In genomic region chr7:25625594-25626250, GRCm38 (mm10) we compare ENCODE assay signal across 10 mouse cellular contexts. TPM values are rescaled to one million over a fixed set of nuclear protein-coding genes. Genes with fewer than 3 reads are reported as not detected.
DNase-seq lines count a peak whose midpoint lies in the region; ATAC-seq and TF ChIP-seq lines count a peak whose summit lies in the region.
"Had no signal": no experiment of that assay in that cellular context is flagged by ENCODE, and none has a peak within 500 bp of the region (broad histone marks: within the 10 kb centered on the region; RNA-seq: fewer than 3 reads in every experiment).

No protein-coding gene starts in this region.

- H3K27ac ChIP-seq in intestine, postnatal 0 days (ENCODE audit: low read depth, low read length), result no peak overlapping the region
- no peak overlapping the region for H3K27ac ChIP-seq in intestine, embryonic 15.5 days

- no peak for ATAC-seq in intestine, postnatal 0 days
- ATAC-seq in intestine, embryonic 15.5 days, result no peak
- peak; percentile 45 for ATAC-seq in granulocyte monocyte progenitor cell, adult 5-6 weeks (replicated peaks; ENCODE audit: poor library complexity, severe bottlenecking)
- peak; percentile 34; the same call in 1 of the 2 replicates for ATAC-seq in megakaryocyte, adult 5-6 weeks (ENCODE audit: poor library complexity, severe bottlenecking)
- no peak for ATAC-seq in monocyte, adult 5-6 weeks (replicated peaks; ENCODE audit: insufficient number of reproducible peaks, low FRiP score, low TSS enrichment, poor library complexity, severe bottlenecking)

- TF ChIP-seq CTCF in intestine, postnatal 0 days (IDR thresholded peaks at IDR 0.05; ENCODE audit: low read depth), result peak; percentile 66

- H3K9me3 ChIP-seq in intestine, postnatal 0 days (ENCODE audit: control insufficient read depth), result no peaks in the 10 kb centered on the region
- H3K9me3 ChIP-seq in intestine, embryonic 15.5 days, result no peaks in the 10 kb centered on the region
- H3K9me3 ChIP-seq: embryonic facial prominence, embryonic 12.5 days; liver, embryonic 15.5 days had no signal

- H3K27me3 ChIP-seq in intestine, postnatal 0 days (replicated peaks; ENCODE audit: control insufficient read depth, insufficient read depth, low read length), result no peaks in the 10 kb centered on the region
- no peaks in the 10 kb centered on the region for H3K27me3 ChIP-seq in intestine, embryonic 15.5 days (replicated peaks)
- H3K27me3 ChIP-seq: liver, embryonic 15.5 days had no signal

- H3K4me3 ChIP-seq in intestine, postnatal 0 days (ENCODE audit: low read depth, low read length), result no peak overlapping the region
- H3K4me3 ChIP-seq in intestine, embryonic 15.5 days (replicated peaks), result no peak overlapping the region
- H3K4me3 ChIP-seq: embryonic facial prominence, embryonic 12.5 days; liver, embryonic 15.5 days had no signal

- no peak overlapping the region for H3K4me2 ChIP-seq in intestine, postnatal 0 days (replicated peaks; ENCODE audit: low read depth)
- H3K4me2 ChIP-seq in intestine, embryonic 15.5 days (replicated peaks), result no peak overlapping the region
- H3K4me2 ChIP-seq: embryonic facial prominence, embryonic 12.5 days had no signal

- no peak overlapping the region for H3K9ac ChIP-seq in intestine, postnatal 0 days (ENCODE audit: low read depth, low read length)
- no peak overlapping the region for H3K9ac ChIP-seq in intestine, embryonic 15.5 days
- H3K9ac ChIP-seq: embryonic facial prominence, embryonic 12.5 days had no signal

- H3K36me3 ChIP-seq in intestine, postnatal 0 days (ENCODE audit: control insufficient read depth, insufficient read depth), result peaks cover 55% of the 10 kb centered on the region
- H3K36me3 ChIP-seq in intestine, embryonic 15.5 days, result peaks cover 16% of the 10 kb centered on the region; the same call in 1 of the 2 replicates

- H3K4me1 ChIP-seq in intestine, postnatal 0 days (replicated peaks; ENCODE audit: control insufficient read depth, insufficient read depth, low read length), result peaks cover 7% of the 10 kb centered on the region; the same call in 1 of the 2 replicates
- peaks cover 25% of the 10 kb centered on the region for H3K4me1 ChIP-seq in intestine, embryonic 15.5 days (replicated peaks)

- WGBS in intestine, postnatal 0 days, result 79% methylated on average over 10 of the region's 10 CpGs
- WGBS in intestine, embryonic 15.5 days, result 74% methylated on average over 10 of the region's 10 CpGs

- DNase-seq in MN1 (ENCODE audit: low spot score), result peak; percentile 16
- no peak for DNase-seq in right cerebral cortex, adult 2 months (ENCODE audit: low spot score in 2 of 2)
- DNase-seq in layer of hippocampus, postnatal 36 days, result no peak

RNA-seq across cellular contexts. Expression of gene B3gnt8, which starts 0.7 kb away (rescaled TPM):
- 3.4 and 3.5 TPM in 2 replicates for polyA plus RNA-seq in intestine, postnatal 0 days (2015; fragmentation: Nextera tagmentation; extraction: Ambion mirVana)
- polyA plus RNA-seq in intestine, embryonic 15.5 days (2015; fragmentation: Nextera tagmentation; extraction: Ambion mirVana), result 7.1 and 8.6 TPM in 2 replicates
- total RNA-seq in granulocyte monocyte progenitor cell, adult 5-6 weeks (2014; fragmentation: Nextera tagmentation), result 18.7 and 26.1 TPM in 2 replicates
- 14.6 and 22.9 TPM in 2 replicates for total RNA-seq in granulocyte monocyte progenitor cell, adult 5-6 weeks (2017)
- total RNA-seq in megakaryocyte, adult 5-6 weeks (2015), result 18.3 and 18.4 TPM in 2 replicates
- total RNA-seq in megakaryocyte, adult 5-6 weeks (2017), result 27.0 and 34.3 TPM in 2 replicates
- 1 to 10 TPM; 1.6 to 1.8 TPM for total RNA-seq in layer of hippocampus, postnatal 36 days (2021)
- 3.4 to 9.2 TPM (median 5.4 TPM) in 3 replicates for total RNA-seq in monocyte, adult 5-6 weeks (2017)

RNA-seq across cellular contexts. Expression of gene Dmac2, which starts 6.5 kb away (rescaled TPM):
- 29.0 and 32.6 TPM in 2 replicates for polyA plus RNA-seq in intestine, postnatal 0 days (2015; fragmentation: Nextera tagmentation; extraction: Ambion mirVana)
- polyA plus RNA-seq in intestine, embryonic 15.5 days (2015; fragmentation: Nextera tagmentation; extraction: Ambion mirVana), result 38.4 and 43.4 TPM in 2 replicates
- total RNA-seq in granulocyte monocyte progenitor cell, adult 5-6 weeks (2014; fragmentation: Nextera tagmentation), result 36.0 and 41.9 TPM in 2 replicates
- 35.6 and 39.0 TPM in 2 replicates for total RNA-seq in granulocyte monocyte progenitor cell, adult 5-6 weeks (2017)
- total RNA-seq in megakaryocyte, adult 5-6 weeks (2015), result 18.7 and 19.8 TPM in 2 replicates
- 29.5 and 36.7 TPM in 2 replicates for total RNA-seq in megakaryocyte, adult 5-6 weeks (2017)
- 10 to 100 TPM; 50.1 to 51.4 TPM for total RNA-seq in layer of hippocampus, postnatal 36 days (2021)
- 37.9 to 60.2 TPM (median 48.5 TPM) in 3 replicates for total RNA-seq in monocyte, adult 5-6 weeks (2017)

RNA-seq across cellular contexts. Expression of gene Erich4, which starts 10.0 kb away (rescaled TPM):
- 117 and 135 TPM in 2 replicates for polyA plus RNA-seq in intestine, postnatal 0 days (2015; fragmentation: Nextera tagmentation; extraction: Ambion mirVana)
- 13.3 and 19.0 TPM in 2 replicates for polyA plus RNA-seq in intestine, embryonic 15.5 days (2015; fragmentation: Nextera tagmentation; extraction: Ambion mirVana)
- total RNA-seq in granulocyte monocyte progenitor cell, adult 5-6 weeks (2014; fragmentation: Nextera tagmentation), result not detected in 2 replicates
- not detected in 2 replicates for total RNA-seq in granulocyte monocyte progenitor cell, adult 5-6 weeks (2017)
- not detected in 2 replicates for total RNA-seq in megakaryocyte, adult 5-6 weeks (2015)
- not detected in 2 replicates for total RNA-seq in megakaryocyte, adult 5-6 weeks (2017)
- total RNA-seq in layer of hippocampus, postnatal 36 days (2021), result under 1 TPM in 1 of 2 experiments, not detected in 1; 0.40 TPM
- total RNA-seq in monocyte, adult 5-6 weeks (2017), result not detected in 3 replicates
- polyA plus RNA-seq: embryonic facial prominence, embryonic 12.5 days had no signal

RNA-seq across cellular contexts. Expression of gene Bckdha, which starts 33.1 kb away (rescaled TPM):
- polyA plus RNA-seq in intestine, postnatal 0 days (2015; fragmentation: Nextera tagmentation; extraction: Ambion mirVana), result 39.8 and 44.3 TPM in 2 replicates
- 44.7 and 49.2 TPM in 2 replicates for polyA plus RNA-seq in intestine, embryonic 15.5 days (2015; fragmentation: Nextera tagmentation; extraction: Ambion mirVana)
- total RNA-seq in granulocyte monocyte progenitor cell, adult 5-6 weeks (2014; fragmentation: Nextera tagmentation), result 42.3 and 76.3 TPM in 2 replicates
- 59.8 and 64.6 TPM in 2 replicates for total RNA-seq in granulocyte monocyte progenitor cell, adult 5-6 weeks (2017)
- 40.4 TPM in 2 replicates for total RNA-seq in megakaryocyte, adult 5-6 weeks (2015)
- total RNA-seq in megakaryocyte, adult 5-6 weeks (2017), result 39.9 and 50.1 TPM in 2 replicates
- 10 to 100 TPM; 36.7 to 38.3 TPM for total RNA-seq in layer of hippocampus, postnatal 36 days (2021)
- total RNA-seq in monocyte, adult 5-6 weeks (2017), result 21.4 to 28.0 TPM (median 26.7 TPM) in 3 replicates

RNA-seq across cellular contexts. Expression of gene Exosc5, which starts 33.2 kb away (rescaled TPM):
- 50.4 and 52.7 TPM in 2 replicates for polyA plus RNA-seq in intestine, postnatal 0 days (2015; fragmentation: Nextera tagmentation; extraction: Ambion mirVana)
- 80.5 and 87.7 TPM in 2 replicates for polyA plus RNA-seq in intestine, embryonic 15.5 days (2015; fragmentation: Nextera tagmentation; extraction: Ambion mirVana)
- 84.1 and 154 TPM in 2 replicates for total RNA-seq in granulocyte monocyte progenitor cell, adult 5-6 weeks (2014; fragmentation: Nextera tagmentation)
- total RNA-seq in granulocyte monocyte progenitor cell, adult 5-6 weeks (2017), result 73.1 and 81.3 TPM in 2 replicates
- 31.5 and 33.7 TPM in 2 replicates for total RNA-seq in megakaryocyte, adult 5-6 weeks (2015)
- total RNA-seq in megakaryocyte, adult 5-6 weeks (2017), result 19.4 and 20.9 TPM in 2 replicates
- 10 to 100 TPM; 28.6 to 28.7 TPM for total RNA-seq in layer of hippocampus, postnatal 36 days (2021)
- total RNA-seq in monocyte, adult 5-6 weeks (2017), result 20.9 to 26.6 TPM (median 23.0 TPM) in 3 replicates

Comparison
In these comparisons a context has a peak if more than half of its experiments do, and no peak if none do; other contexts are left out.
1. ATAC-seq: peak in granulocyte monocyte progenitor cell, adult 5-6 weeks (single experiment) and megakaryocyte, adult 5-6 weeks (single experiment); none in intestine, postnatal 0 days (single experiment), intestine, embryonic 15.5 days (single experiment) and monocyte, adult 5-6 weeks (single experiment).